Mouse (Mus musculus): ENCODE data around the gene Ccr4.

DNA sequence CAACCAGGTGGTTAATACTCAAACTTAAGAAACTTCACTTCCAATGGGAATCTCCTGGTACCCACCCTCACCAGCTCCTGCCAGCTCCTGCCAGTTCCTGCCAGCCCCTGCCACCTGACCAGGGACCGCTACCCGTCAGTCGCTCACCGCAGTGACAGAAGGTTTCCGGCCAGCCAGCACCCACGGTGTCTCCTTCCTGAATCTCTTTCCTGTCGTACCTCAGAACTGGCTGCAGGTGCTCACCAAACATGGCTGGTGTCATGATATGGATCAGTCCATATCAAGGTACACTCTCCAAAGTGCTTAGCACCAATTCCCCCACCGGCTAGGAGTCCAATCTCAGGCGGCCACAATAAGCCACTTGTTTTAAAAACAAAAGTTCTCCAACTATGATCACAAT, 5.1 kb upstream of the Ccr4 start:
- TF ChIP-seq CTCF (IDR thresholded peaks at IDR 0.05; ENCODE audit: extremely low read depth, insufficient read depth, low read length) (no peak), POLR2A (IDR thresholded peaks at IDR 0.05; ENCODE audit: extremely low read depth, insufficient read depth, low read length) (no peak)

Data from cortical plate, adult 2 months (tissue).